Mouse (Mus musculus): ENCODE results near the gene Csf1.
"Not testable (repeated sequence)": the region's sequence is repeated elsewhere in the genome, so short reads cannot be mapped to it uniquely, and the experiment has no call there.

Csf1 gene

DNA sequence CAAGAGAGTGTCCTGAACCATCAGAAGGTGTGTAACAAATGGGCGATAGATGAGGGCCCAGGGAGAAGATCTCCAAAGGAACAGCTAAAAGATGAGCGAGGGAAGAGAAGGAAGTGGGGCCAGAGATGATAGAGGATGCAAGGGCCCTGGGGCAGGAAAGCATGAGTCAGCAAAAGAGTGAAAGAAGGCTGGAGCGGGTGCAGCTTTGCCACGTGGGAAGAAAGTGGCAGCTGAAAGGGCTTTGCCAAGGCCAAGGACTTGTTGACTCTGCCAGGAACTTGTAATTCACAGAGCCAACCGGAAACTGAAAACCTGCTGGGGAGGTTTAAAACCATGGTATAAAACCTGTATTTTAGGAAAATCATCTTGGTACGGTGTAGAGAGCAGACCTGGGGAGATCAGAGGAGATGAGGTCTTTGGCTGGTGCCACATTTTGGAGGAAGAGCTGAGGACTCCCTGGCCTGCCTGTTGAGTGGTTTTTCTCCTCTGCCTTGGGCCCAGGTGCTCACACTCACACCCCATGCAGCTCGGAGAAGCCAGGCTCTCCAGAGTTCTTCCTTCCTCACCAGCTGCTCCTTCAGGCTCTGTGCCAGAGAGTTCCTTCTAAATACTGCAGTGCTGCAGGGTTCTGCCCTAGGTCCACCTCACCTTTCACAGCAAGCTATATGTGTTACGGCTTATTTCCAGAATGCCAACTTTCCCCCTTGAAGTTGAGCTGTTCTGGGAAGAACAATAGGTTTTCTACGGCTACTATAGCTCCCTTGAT, 9.3 kb downstream of the Csf1 start:
- peak; percentile 45 for ATAC-seq (ENCODE audit: insufficient number of reproducible peaks, low FRiP score, low TSS enrichment)

DNA sequence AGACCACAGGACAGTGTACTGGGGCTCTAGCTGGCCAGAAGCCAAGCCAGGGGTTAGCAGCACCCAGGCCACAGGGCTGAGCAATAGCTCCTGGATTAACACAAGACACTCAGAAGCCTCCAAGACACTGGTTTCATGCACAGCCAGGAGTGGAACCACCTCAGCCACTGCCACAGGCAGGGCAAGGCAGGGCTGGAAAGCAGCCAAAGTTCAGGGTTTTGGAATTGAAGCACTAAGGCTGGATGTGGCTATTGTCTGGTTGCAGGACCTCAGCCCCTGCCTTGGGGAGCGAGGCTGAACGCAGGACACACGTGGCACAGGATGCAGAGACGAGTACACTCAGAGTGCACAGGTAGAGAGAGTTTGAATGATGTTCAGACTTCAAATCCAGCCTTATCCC, 10.8 kb downstream of the Csf1 start:
- ATAC-seq (ENCODE audit: insufficient number of reproducible peaks, low FRiP score, low TSS enrichment), result no peak

DNA sequence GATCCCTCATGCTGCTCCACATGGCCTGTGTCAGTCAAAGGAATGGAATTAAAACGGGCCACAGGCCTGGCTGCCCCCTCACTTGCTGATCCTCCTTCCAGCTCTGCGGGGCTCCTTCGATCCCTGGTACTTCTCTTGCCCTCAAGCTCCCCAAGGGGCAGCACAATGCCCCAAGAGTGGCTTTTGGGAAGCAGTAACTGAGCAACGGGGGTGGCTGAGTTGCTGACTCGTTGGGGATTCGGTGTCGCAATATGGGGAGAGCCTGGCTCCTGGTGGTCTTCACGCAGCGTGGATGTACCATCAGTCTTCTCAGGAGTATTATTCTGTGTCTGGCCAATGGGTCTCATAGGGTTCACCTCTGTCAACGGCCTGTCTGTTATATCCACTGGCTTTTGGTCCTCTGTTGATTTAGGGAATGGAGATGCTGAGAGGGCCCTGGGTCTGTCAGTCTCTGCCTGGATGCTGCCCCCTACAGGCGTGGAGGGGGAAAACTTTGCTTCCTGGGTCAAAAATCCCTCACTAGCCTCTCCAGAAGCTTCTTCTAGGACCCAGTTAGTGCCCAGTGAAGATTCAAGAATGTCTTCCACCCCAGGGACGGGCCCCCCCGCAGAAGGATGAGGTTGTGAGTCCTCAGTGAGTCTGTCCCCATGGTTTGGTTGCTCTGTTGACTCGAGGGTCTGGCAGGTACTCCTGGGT, 11.9 kb downstream of the Csf1 start:
- no peak for ATAC-seq (ENCODE audit: insufficient number of reproducible peaks, low FRiP score, low TSS enrichment)

DNA sequence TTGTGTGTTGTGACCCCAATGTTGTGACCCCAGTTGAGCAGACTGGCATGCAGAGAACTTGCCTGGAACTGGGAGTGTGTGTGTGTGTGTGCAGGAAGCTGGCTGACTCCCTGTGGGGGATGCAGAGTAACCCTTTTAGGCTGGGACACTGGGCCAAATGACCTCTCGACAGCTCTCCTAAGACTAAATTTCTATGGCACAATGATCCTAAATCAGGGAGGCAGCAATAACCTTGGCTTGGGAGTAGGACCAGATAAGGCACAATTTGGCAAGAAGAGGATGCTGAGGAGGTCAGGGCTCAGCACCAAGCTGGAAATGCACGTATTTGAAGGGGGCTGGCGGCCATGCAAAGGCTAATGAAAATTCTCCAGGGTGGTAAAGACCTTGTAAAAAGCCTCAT, 14.2 kb downstream of the Csf1 start:
- no peak for ATAC-seq (ENCODE audit: insufficient number of reproducible peaks, low FRiP score, low TSS enrichment)

DNA sequence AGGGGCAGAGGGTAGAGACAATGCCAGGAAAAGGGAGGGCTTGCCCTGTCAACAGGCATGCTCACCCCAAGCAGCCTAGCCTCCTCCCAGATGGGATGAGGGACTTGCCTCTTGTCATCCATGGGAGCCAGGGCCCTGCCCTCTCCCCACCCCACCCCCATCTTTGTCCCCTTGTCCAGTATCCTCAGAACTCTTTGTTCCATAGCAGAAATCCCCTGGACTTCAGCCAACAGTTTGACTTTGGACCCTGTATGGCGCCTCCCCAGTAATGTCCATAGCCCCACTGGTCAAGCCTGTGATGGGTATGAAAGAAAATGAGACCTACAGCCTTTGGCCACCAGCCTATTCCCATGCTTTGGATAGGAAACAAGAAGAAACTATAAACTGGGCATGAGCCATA, 16.6 kb downstream of the Csf1 start:
- no peak for ATAC-seq (ENCODE audit: insufficient number of reproducible peaks, low FRiP score, low TSS enrichment)

DNA sequence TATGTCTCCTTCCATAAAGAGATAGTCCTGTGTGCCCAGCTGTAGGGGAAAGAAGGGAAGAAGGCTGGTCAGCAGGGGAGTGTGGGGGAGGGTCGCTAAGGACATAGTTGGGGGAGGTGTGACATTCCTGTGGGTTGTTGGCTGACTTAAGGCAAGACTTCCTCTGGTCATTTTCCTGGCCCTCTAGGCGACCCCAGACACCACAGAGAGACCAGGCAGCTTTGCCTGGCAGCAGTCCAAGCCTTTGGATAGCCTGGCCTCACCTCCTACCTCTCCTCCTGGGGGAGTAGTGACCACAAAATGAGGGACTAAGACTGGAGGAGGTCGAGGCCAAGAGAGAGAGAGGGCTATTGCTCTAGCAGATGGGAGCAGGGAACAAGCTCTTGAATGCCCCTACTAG, 17.2 kb downstream of the Csf1 start:
- ATAC-seq (ENCODE audit: insufficient number of reproducible peaks, low FRiP score, low TSS enrichment), result no peak

DNA sequence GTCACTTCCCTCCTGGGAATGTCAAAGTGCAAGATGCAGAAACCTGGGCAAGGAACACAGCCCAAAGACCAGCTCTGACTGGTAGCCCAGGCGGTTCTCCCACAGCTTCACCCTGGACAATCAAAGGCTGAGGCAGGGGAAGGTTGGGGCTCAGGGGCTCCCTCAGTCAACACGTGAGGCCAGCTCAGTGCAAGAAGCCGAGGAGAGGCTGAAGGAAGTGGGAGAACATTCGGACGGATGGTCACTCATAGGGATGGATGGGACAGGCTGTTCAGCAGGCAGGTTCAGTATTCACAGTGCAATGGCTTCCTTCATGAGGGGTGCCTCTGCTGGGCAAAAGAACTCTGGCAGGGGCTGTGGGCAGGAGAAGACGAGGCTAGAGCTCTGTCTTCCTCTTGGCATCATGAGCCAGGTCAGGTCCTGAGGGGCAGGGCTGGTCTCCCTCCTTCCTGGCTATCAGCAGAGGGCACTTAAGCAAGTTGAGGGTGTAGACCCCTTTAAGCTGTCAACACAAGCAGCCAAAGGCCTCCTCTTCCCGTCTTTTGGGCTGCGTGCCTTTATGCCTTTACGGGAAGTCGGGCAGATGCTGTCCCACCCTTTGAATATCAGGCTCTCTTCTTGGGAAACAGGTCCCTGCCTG, 18.1 kb downstream of the Csf1 start:
- ATAC-seq (ENCODE audit: insufficient number of reproducible peaks, low FRiP score, low TSS enrichment), result no peak

DNA sequence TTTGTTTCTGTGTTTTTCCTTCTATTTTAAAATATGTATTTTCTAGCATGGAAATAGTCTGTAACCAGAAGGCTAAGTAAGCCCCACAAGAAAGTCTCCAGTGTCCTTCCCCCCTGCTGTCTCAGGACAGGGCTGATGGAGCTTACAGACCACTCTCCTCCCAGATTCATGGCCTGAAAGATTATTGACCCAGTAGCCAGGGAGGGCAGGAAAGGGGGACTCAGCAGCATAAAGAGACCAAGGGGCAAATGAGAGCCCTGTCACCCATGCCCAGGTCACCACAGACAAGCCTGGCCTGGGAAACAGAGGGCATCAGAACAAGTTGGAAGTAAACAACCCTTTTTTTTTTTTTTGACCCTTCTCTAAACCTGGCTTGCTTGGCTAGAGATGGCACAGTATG, 18.9 kb downstream of the Csf1 start:
- ATAC-seq (ENCODE audit: insufficient number of reproducible peaks, low FRiP score, low TSS enrichment), result no peak

DNA sequence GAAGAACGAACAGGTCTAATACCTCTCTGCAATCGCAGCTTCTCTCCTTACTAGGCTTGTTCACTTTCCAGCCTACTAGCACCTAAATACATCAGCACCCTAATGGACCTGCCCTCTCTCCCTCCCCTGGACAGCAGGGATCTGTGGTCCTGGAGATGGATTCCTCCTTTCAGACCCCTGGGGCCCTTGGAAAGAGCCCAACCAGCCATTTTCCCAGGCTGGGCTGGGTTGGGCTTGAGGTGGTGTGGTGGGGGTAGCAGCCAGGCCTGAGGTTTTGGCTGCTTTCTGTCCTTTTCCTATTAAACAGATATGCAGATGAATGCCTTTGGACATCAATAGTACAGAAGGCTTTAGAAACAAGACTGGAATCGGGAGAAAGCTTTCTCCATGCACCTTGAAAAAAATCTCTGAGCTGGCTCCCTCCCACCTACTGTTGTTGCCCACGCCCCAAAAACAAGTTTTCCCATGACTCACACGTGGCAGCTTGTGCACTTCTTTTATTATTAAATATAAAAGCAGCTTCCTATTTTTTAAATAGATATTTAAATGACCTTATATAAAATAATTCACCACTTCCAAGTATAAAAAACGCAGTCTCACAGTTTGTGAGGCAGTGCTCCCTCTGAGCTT, 19.6 kb downstream of the Csf1 start:
- ATAC-seq (ENCODE audit: insufficient number of reproducible peaks, low FRiP score, low TSS enrichment), result peak; percentile 12; the same call in 1 of the 2 replicates

DNA sequence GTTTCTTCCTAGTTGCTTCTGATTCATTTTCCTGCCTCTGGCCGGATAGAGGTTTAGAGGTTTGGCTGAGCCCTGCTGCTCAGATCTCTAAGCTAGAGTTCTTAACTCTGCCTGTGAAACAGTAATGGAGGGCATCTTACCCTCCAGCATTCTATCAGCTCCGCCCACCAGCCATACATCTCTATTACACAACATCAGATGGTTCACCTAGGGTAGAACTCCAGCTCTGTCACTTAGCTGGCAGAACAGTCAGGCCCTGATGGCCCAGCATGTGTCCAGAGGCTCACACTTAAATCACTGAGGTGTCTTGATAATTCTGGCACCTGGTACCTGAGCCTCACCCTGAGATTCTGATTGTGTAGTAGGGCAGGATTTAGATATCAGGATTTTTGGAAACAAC, 20.3 kb downstream of the Csf1 start:
- ATAC-seq (ENCODE audit: insufficient number of reproducible peaks, low FRiP score, low TSS enrichment), result no peak

DNA sequence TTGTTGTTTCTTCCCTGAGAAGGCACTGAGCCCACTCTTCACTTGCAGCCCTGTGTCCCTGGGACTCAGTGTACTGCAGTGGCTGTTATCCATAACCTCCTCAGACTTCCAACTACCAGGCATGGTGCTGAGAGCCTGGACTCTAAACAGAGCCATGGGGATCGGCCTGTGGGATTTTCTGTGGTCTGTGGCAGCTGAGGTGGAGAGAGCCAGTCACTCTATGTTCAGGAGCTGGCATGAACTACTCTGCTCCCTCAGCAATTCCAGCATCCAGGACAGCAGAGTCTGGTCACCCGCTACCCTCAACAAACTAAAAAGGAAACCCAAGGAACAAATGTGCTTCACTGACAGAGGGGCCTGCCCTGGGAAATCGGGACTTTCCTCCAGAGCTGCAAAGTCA, 20.8 kb downstream of the Csf1 start:
- no peak for ATAC-seq (ENCODE audit: insufficient number of reproducible peaks, low FRiP score, low TSS enrichment)

DNA sequence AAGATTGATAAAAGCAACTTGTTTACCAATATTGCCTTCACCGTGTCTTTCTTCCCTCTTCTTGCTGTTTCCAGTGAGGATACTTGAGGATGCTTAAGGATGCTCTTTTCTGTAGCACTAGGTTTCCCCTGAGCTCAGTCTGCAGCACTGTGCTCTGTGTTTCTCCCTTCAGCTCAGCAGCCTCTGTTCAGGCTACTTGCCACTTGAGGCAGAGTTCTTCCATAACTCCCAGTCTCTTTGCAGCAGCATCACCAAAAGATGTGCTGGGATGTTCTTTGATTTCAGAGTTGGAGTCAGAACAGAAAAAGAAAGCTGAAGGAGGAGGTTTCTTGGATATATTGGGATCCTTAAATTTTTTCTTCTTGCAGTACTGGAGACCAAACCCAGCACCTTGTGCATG, 21.6 kb downstream of the Csf1 start:
- ATAC-seq (ENCODE audit: insufficient number of reproducible peaks, low FRiP score, low TSS enrichment), result no peak

DNA sequence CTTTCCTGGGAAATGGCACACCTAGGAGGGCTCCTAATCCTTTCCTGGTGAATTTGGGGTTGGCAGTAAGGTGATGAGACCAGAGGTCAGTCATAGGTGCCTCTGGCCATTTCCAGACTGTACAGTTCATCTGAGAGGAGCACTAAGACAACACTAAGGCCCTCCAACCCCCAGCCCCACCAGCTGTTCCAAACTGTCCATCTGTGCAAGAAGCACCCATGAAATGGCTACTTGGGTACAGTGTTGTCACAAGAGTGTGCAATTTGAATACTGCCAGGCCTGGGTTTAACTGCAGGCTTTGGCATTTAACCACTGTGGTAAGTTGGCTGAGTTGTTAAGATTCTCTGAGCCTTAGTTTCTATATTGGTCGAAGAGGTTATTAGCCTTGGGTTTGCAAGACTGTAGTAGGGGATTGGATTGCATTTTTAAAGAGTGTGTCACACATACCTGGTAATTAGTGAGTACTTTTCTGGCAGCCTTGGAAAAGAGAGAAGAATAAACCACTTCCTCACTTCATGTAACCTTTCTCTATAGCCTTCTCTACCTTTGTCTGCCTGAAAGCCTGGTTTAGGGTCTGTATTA, 22.6 kb downstream of the Csf1 start:
- ATAC-seq (ENCODE audit: insufficient number of reproducible peaks, low FRiP score, low TSS enrichment), result no peak

DNA sequence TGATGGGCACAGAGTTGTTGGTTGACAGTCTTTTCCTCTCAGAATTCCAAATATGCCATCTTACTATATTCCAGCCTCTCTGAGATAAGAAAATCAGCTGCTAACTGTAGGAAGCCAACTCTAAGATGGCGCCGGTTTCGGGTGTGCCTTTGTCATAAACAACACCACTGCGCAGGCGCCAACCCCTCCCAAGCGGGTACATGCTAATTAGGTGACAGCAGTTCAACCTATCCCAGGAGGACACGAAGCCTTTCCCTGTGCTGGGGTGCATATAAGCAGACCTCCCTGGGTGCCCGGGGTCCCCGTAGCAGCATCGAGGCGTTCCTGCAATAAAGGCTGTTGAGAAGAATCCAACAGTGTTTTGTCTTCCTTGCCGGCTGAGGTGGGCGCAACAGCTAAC, 24.6 kb downstream of the Csf1 start:
- ATAC-seq (ENCODE audit: insufficient number of reproducible peaks, low FRiP score, low TSS enrichment), result not testable (repeated sequence)

DNA sequence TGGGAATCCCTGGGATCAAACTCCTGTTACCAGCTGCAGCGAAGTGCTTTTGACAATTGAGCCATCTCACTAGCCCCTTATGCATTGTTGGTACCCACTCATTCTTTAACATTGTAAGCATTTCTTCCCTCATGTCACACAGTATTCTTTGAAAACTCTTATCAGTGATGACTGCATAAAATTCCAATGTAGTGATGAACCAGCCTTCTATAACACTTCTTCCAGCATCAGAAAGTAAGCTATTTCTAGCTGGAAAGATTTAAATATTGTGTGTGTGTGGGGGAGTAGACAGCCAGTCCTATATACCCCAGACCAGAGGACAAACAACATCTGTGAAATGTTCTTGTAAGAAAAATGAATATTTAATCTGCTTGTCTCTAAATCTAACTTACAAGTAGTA, 26.9 kb downstream of the Csf1 start:
- no peak for ATAC-seq (ENCODE audit: insufficient number of reproducible peaks, low FRiP score, low TSS enrichment)

DNA sequence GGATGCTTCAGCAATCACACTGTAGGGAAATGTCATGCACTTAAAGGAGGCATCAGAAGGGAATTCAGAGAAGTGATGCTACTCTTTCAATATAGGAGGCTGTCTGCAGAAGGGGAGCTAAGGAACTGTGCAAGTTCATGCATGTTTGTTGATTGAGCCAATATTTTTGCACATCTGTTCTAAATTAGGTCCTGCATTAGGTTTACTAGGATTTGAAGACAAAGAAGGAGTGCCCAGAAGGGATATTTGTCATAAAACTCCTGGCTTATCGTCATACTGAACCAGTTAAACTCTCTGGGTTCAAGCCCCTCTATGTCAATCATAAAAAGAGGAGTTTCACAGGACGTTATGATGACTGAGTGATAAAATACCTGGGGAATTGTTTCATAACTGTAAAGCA, 30.0 kb downstream of the Csf1 start:
- ATAC-seq (ENCODE audit: insufficient number of reproducible peaks, low FRiP score, low TSS enrichment), result no peak

DNA sequence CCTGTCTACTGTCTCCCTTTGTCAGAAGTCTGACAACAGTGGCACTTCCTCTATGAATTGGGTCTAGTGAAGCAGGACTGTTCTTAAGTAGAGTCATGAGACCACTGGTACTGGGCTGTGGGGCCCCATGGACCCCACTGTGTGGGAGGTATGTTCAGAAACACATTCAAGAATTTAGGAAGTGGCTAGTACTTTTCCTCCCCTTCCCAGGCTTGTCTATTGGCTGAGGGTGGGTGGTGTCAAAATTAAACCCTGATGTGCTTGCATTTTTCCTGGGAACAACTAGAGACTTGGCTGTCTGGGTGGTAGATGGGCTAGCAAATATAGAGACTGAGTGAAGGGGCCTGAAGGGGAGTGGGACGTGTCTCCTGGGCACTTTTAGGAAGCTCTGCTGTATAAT, 31.8 kb downstream of the Csf1 start:
- ATAC-seq (ENCODE audit: insufficient number of reproducible peaks, low FRiP score, low TSS enrichment), result no peak

DNA sequence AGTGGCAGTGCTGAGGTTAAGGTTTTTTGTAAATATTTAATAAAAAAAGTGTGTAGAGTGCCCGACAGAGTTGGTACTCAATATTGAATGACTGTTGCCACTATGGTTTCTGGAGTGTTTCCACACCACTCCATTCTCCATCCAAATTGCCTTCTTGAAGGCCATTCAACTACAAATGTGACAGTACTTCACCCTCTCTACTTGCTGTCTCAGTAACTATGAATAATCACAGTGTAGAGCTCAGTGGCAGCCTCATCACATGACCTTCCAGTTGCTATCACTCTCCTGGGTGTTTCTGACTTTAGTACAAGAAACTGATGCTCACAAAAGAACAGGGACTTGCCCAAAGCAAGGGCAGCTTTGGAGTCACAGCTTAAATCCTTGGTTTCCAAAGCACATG, 44.3 kb downstream of the Csf1 start:
- no peak for ATAC-seq (ENCODE audit: insufficient number of reproducible peaks, low FRiP score, low TSS enrichment)

DNA sequence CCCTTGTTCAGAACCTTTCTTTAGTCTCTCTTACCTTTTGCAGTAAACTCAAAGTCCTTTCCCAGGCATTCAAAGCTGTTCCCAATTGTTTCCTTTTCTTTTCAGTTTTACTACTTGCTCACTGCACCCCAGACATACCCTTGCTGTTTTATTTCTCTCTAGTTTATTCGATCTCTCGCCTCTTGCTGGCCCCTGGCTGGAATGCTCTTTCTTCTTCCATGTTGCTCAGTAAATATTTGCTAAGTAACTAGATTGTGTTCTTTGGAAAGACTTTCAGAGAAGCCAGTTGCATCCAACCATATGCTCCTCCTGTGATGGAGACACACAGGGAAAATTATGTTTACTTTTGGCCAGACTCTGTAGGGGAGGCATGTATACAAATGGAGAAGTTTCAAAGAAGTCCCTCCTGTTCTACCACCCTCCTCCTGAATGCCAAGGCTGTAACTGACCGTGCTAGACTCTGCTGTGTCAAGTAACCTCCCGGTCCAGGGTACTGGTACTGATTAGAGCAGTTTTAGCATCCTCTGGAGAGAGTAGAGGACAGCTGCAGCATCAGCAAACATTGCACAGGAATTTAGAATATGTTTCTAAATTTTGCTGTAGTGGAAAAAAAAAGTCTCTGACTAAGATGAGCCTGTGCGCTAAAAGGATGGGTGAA, 45.9 kb downstream of the Csf1 start:
- ATAC-seq (ENCODE audit: insufficient number of reproducible peaks, low FRiP score, low TSS enrichment), result no peak

DNA sequence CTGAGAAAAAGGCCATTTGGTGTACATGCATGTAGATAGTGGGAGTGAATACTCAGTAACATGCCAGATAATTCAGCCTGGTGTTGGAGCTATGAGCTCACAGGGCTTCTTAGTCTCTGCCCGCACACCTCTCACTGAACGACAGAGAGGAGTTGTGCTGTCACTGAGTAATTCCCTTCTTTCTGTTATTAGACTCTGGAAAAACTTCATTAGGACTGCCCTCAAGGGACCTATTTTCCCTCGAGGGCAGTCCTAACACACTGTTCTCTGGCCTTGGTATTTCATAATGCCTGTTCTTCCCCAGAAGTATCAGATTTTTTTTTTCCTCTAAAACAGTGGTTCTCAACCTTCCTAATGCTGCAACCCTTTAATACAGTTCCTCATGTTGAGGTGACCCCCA, 48.2 kb downstream of the Csf1 start:
- no peak for ATAC-seq (ENCODE audit: insufficient number of reproducible peaks, low FRiP score, low TSS enrichment)
